Mouse (Mus musculus) spleen, embryonic (tissue): ENCODE measurements around the gene Itga8.

Source experiments
- CTCF ChIA-PET: fragments of 350-600 bp; sonication (Branson Sonifier 250); formaldehyde crosslinking; loops from one replicate; lab custom pipeline; 2022; lab: Charles Lee

Gene Itga8

GRCm38 (mm10) chr2:12295150-12295549 is 6.6 kb downstream of the Itga8 start:
- CTCF ChIA-PET: interaction anchor here (0.7 kb wide), 1 partner anchor 1068 kb away, joined by 3 read pairs; no protein-coding TSS in a partner anchor

GRCm38 (mm10) chr2:12294060-12294459 is 7.7 kb downstream of the Itga8 start:
- CTCF ChIA-PET: no interaction called here

GRCm38 (mm10) chr2:12293458-12293857 is 8.3 kb downstream of the Itga8 start:
- CTCF ChIA-PET: no interaction called here

GRCm38 (mm10) chr2:12292023-12292820 is 9.5 kb downstream of the Itga8 start:
- CTCF ChIA-PET: interaction anchor here (0.6 kb wide), 1 partner anchor 988 kb away, joined by 3 read pairs; no protein-coding TSS in a partner anchor

- CTCF ChIA-PET: no interaction called here
Observed at GRCm38 (mm10) chr2:12290235-12290634, 11.5 kb downstream of the Itga8 start.

GRCm38 (mm10) chr2:12287831-12288230 is 13.9 kb downstream of the Itga8 start:
- CTCF ChIA-PET: no interaction called here

GRCm38 (mm10) chr2:12280664-12281063 is 21.1 kb downstream of the Itga8 start:
- CTCF ChIA-PET: no interaction called here

GRCm38 (mm10) chr2:12279070-12279612 is 22.6 kb downstream of the Itga8 start:
- CTCF ChIA-PET: no interaction called here

GRCm38 (mm10) chr2:12256635-12257317 is 44.9 kb downstream of the Itga8 start:
- CTCF ChIA-PET: no interaction called here

- CTCF ChIA-PET: no interaction called here
Observed at GRCm38 (mm10) chr2:12255901-12256300, 45.8 kb downstream of the Itga8 start.

- CTCF ChIA-PET: no interaction called here
Observed at GRCm38 (mm10) chr2:12235345-12235744, 66.4 kb downstream of the Itga8 start.

GRCm38 (mm10) chr2:12229721-12230120 is 72.0 kb downstream of the Itga8 start:
- CTCF ChIA-PET: no interaction called here

- CTCF ChIA-PET: no interaction called here
Observed at GRCm38 (mm10) chr2:12228335-12228734, 73.4 kb downstream of the Itga8 start.

- CTCF ChIA-PET: interaction anchor here (0.6 kb wide), 1 partner anchor 226 kb away, joined by 4 read pairs; no protein-coding TSS in a partner anchor
Observed at GRCm38 (mm10) chr2:12227243-12227642, 74.5 kb downstream of the Itga8 start.

- CTCF ChIA-PET: no interaction called here
Observed at GRCm38 (mm10) chr2:12226367-12226766, 75.4 kb downstream of the Itga8 start.

GRCm38 (mm10) chr2:12221671-12222070 is 80.1 kb downstream of the Itga8 start:
- CTCF ChIA-PET: no interaction called here

GRCm38 (mm10) chr2:12213464-12213790 is 88.3 kb downstream of the Itga8 start:
- CTCF ChIA-PET: no interaction called here

GRCm38 (mm10) chr2:12212662-12213463 is 88.9 kb downstream of the Itga8 start:
- CTCF ChIA-PET: no interaction called here

- CTCF ChIA-PET: no interaction called here
Observed at GRCm38 (mm10) chr2:12208142-12208541, 93.6 kb downstream of the Itga8 start.

GRCm38 (mm10) chr2:12206353-12206752 is 95.4 kb downstream of the Itga8 start:
- CTCF ChIA-PET: no interaction called here

- CTCF ChIA-PET: no interaction called here
Observed at GRCm38 (mm10) chr2:12205875-12206274, 95.8 kb downstream of the Itga8 start.

GRCm38 (mm10) chr2:12203231-12203630 is 98.5 kb downstream of the Itga8 start:
- CTCF ChIA-PET: no interaction called here
